Mouse (Mus musculus): Measurements from ENCODE around the gene Ptges3. TPM values are rescaled to one million over a fixed set of nuclear protein-coding genes. Genes with fewer than 3 reads are reported as not detected.

The Ptges3 gene
- polyA plus RNA-seq, 1 experiment from 2014 or later = 377 TPM

MicroRNA genes within 50 kb of the gene (microRNA counts, 519-probe panel; counts per million panel counts)
- 32.2 counts per million for microRNA mmu-miR-677

Small RNA genes lying within 50 kb of the gene (microRNA-seq; reads per million reads assigned to microRNA genes)
- gene Mir677 (ENCODE audit: borderline number of aligned reads) = 51.0 reads per million, percentile 58 among the genes with 10 or more reads in this experiment

Other genes with a start within 250 kb of the Ptges3 start
- gene Rdh19, start 209.0 kb upstream of the Ptges3 start, polyA plus RNA-seq (2014; fragmentation: Nextera tagmentation; extraction: Ambion mirVana) = not detected in 2 replicates
- gene Rdh16f2, start 192.5 kb upstream of the Ptges3 start, polyA plus RNA-seq (2014; fragmentation: Nextera tagmentation; extraction: Ambion mirVana) = not detected in 2 replicates
- gene Rdh7, start 170.1 kb upstream of the Ptges3 start, polyA plus RNA-seq (2014; fragmentation: Nextera tagmentation; extraction: Ambion mirVana) = not detected in 2 replicates
- gene Sdr9c7, start 160.4 kb upstream of the Ptges3 start, polyA plus RNA-seq (2014; fragmentation: Nextera tagmentation; extraction: Ambion mirVana) = not detected in 2 replicates
- not detected in 2 replicates for gene Hsd17b6, start 51.3 kb upstream of the Ptges3 start, polyA plus RNA-seq (2014; fragmentation: Nextera tagmentation; extraction: Ambion mirVana)
- 56.0 and 61.4 TPM in 2 replicates for gene Prim1, start 43.8 kb upstream of the Ptges3 start, polyA plus RNA-seq (2014; fragmentation: Nextera tagmentation; extraction: Ambion mirVana)
- 678 and 713 TPM in 2 replicates for gene Naca, start 23.4 kb upstream of the Ptges3 start, polyA plus RNA-seq (2014; fragmentation: Nextera tagmentation; extraction: Ambion mirVana)
- 4,523 and 4,948 TPM in 2 replicates for gene Atp5b, start 24.3 kb downstream of the Ptges3 start, polyA plus RNA-seq (2014; fragmentation: Nextera tagmentation; extraction: Ambion mirVana)
- 10.9 and 21.7 TPM in 2 replicates for gene Baz2a, start 32.6 kb downstream of the Ptges3 start, polyA plus RNA-seq (2014; fragmentation: Nextera tagmentation; extraction: Ambion mirVana)
- gene Rbms2, start 121.3 kb downstream of the Ptges3 start, polyA plus RNA-seq (2014; fragmentation: Nextera tagmentation; extraction: Ambion mirVana) = 36.1 and 38.5 TPM in 2 replicates
- 0.89 and 1.3 TPM in 2 replicates for gene Gls2, start 135.5 kb downstream of the Ptges3 start, polyA plus RNA-seq (2014; fragmentation: Nextera tagmentation; extraction: Ambion mirVana)
- 40.4 and 41.4 TPM in 2 replicates for gene Spryd4, start 152.9 kb downstream of the Ptges3 start, polyA plus RNA-seq (2014; fragmentation: Nextera tagmentation; extraction: Ambion mirVana)
- not detected in 2 replicates for gene Mip, start 166.9 kb downstream of the Ptges3 start, polyA plus RNA-seq (2014; fragmentation: Nextera tagmentation; extraction: Ambion mirVana)
- gene Timeless, start 173.1 kb downstream of the Ptges3 start, polyA plus RNA-seq (2014; fragmentation: Nextera tagmentation; extraction: Ambion mirVana) = 33.1 and 34.2 TPM in 2 replicates
- gene Apon, start 195.1 kb downstream of the Ptges3 start, polyA plus RNA-seq (2014; fragmentation: Nextera tagmentation; extraction: Ambion mirVana) = 0.24 TPM in 1 of 2 replicates, not detected in the other
- 0.49 TPM in 1 of 2 replicates, not detected in the other for gene Apof, start 209.7 kb downstream of the Ptges3 start, polyA plus RNA-seq (2014; fragmentation: Nextera tagmentation; extraction: Ambion mirVana)
- 8.6 and 11.0 TPM in 2 replicates for gene Stat2, start 211.6 kb downstream of the Ptges3 start, polyA plus RNA-seq (2014; fragmentation: Nextera tagmentation; extraction: Ambion mirVana)
- gene Il23a, start 239.8 kb downstream of the Ptges3 start, polyA plus RNA-seq (2014; fragmentation: Nextera tagmentation; extraction: Ambion mirVana) = 0.86 and 0.89 TPM in 2 replicates
- gene Pan2, start 244.4 kb downstream of the Ptges3 start, polyA plus RNA-seq (2014; fragmentation: Nextera tagmentation; extraction: Ambion mirVana) = 25.9 and 27.7 TPM in 2 replicates

Data from heart, embryonic 11.5 days (tissue).